Mouse (Mus musculus) bone marrow, adult 2 months (tissue): ENCODE results near the gene Iglon5. TPM values are rescaled to one million over a fixed set of nuclear protein-coding genes. Genes with fewer than 3 reads are reported as not detected.

ENCODE experiments used
- H3K27ac ChIP-seq: fragments of 200-500 bp; 2 replicates; pipeline ENCODE4 v1.5.1; 2012; ENCODE audit warnings: low read depth, mild to moderate bottlenecking, control low read depth, inconsistent platforms, low read length; ENCODE audit not compliant: control insufficient read depth, poor library complexity, insufficient read depth
- H3K4me1 ChIP-seq: fragments of 200-500 bp; 2 replicates; pipeline ENCODE4 v1.6.1; 2011; ENCODE audit warnings: low read length; ENCODE audit not compliant: control insufficient read depth, insufficient read depth
- H3K4me3 ChIP-seq: fragments of 200-500 bp; replicated peaks from 2 replicates; pipeline ENCODE3; 2011; ENCODE audit warnings: mild to moderate bottlenecking, low read depth, low read length, control low read depth; ENCODE audit not compliant: control insufficient read depth
- CTCF ChIP-seq: fragments of 200-500 bp; IDR thresholded peaks from 2 replicates; pipeline ENCODE4 v1.5.1; 2011; ENCODE audit warnings: low read length, control low read depth; ENCODE audit not compliant: control insufficient read depth, insufficient read depth
- POLR2A ChIP-seq: fragments of 200-500 bp; IDR thresholded peaks from 2 replicates; pipeline ENCODE4 v1.6.1; 2011; ENCODE audit warnings: low read depth, mild to moderate bottlenecking, control low read depth, low read length, borderline replicate concordance; ENCODE audit not compliant: control insufficient read depth
- WGBS: fragments of 180-500 bp; shearing (Covaris S2); methylation state at CpG from one replicate; pipeline ENCODE4 v1.1.7; 2018; 5-methylcytosine and 5-hydroxymethylcytosine counted together
- polyA plus RNA-seq: library from polyadenylated mRNA; stranded (reverse); fragments of >200 nt; gene quantifications from 2 replicates; pipeline ENCODE4 v1.2.4, GENCODE M21; 2011; ENCODE audit warnings: low replicate concordance; ENCODE audit not compliant: missing spikeins, insufficient read depth, insufficient read length

The Iglon5 gene
- polyA plus RNA-seq, 1 experiment, result not detected

DNA sequence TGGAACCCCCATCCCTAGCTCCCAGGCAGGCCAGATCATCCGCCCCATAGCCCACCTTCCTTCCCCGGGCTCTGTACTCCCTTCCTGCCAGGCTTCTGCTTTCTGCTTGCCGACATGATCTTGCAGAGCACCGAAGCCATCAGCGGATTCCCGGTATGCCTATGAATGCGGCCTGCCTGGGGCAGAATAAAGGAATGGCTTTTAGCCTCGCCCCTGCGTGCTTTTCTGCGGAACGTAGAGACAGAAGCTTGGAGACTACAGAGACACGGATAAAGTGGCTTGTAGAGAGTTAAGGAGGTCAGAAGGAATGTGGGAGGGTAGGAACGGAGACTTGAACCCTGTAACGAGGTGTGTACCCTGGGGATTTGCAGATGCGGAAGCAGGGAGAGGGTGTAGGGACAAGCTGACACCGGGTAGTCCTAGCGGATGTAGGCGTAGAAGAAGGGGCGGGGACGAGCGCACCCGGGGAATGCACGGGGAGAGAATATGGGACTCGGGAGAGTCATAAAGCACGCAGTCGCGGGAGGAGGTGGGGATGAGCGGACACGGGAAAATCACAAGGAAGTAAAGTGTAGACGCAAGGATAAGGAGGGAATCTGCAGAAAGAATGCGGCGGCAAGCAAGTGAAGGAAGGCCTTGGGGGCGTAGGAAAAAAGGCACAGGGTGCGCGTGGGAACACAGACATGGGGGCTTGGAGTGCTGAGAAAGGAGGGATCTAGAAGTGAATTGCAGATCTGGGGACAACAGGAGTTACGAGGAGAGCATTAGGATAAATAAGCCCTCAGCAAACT, 46.6 kb downstream of the Iglon5 start:
- Histone ChIP-seq H3K4me1 (peaks cover 4% of the 10 kb centered on the region; the same call in 1 of the 2 replicates), H3K27ac (peak overlapping the region; percentile 75), H3K4me3 (peak overlapping the region; percentile 90)
- under 1% methylated on average over 36 of the region's 36 CpGs for WGBS
- TF ChIP-seq CTCF (no peak), POLR2A (peak; percentile 78)

DNA sequence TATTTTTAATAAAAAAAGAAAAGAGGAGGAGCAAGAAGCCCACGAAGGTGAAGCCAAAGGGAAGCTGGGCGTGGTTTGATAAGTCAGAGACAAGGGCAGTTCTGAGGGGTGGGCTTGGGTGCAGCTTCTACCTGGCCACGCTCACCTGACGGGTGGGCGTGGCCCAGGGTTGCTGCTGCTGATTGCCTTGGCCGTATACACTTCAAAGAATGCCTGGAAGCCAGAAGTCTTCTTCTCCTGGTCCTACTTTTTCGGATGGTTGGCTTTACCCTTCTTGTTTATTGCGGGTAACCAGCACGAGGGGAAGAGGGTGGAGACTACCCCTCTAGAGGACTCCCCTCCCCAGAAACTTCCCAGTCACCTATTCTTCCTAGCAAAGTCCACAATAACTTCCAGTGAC, 47.2 kb downstream of the Iglon5 start:
- peaks cover 4% of the 10 kb centered on the region; the same call in 1 of the 2 replicates for H3K4me1 ChIP-seq
- WGBS, result 5% methylated on average over 9 of the region's 9 CpGs
- H3K27ac ChIP-seq, result peak overlapping the region; percentile 75
- peak overlapping the region; percentile 90 for H3K4me3 ChIP-seq
- TF ChIP-seq CTCF (no peak), POLR2A (no peak)

DNA sequence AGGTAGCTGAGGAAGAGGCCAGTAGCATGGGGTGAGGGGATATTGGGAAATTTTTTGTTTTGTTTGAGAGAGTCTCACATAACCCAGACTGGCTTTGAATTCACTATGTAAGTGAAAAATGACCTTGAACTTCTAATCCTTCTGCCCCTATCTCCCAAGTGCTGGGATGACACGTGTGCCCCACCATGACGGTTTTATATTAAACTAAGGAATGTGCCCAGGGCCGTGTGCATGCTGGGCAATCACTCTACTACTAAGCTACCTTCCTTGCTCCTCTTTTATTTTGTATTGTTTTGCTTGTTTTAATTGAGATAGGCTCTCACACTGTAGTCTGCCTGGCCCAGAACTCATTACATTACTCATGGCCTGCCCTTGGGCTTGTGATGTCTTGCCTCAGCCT, 48.8 kb downstream of the Iglon5 start:
- Histone ChIP-seq H3K27ac (no peak overlapping the region), H3K4me1 (peaks cover 7% of the 10 kb centered on the region; the same call in 1 of the 2 replicates), H3K4me3 (no peak overlapping the region)
- 60% methylated on average over 3 of the region's 3 CpGs for WGBS
- no peak for TF ChIP-seq POLR2A
- no peak for TF ChIP-seq CTCF

DNA sequence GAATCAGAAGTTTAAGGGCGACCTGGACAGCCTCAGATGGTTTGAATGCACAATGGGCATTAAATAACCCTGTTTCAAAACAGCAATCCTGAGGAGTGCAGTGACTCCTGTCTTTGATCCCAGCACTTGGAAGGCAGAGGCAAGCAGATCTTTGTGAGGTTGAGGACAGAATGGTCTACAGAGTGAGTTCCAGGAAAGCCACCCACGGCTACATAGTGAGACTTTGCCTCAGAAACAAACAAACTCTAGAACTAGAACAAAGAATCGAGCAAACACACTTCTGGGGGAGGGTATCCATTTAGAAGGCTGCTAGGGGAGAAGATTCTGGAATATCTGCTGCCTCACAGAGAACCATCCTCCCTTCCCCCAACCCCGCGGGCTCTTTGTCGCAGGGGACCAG, 49.4 kb downstream of the Iglon5 start, which contains the start of gene Cldnd2:
Gene Cldnd2 (plus strand): TSS at position 301 of the 400 bp plus-strand sequence.
- 0 out of 2 replicates have a peak within 1 kb of the TSS, but pooled peaks have one; percentile 25 for H3K27ac ChIP-seq
- WGBS, result 69% methylated on average over 6 of the region's 6 CpGs
- H3K4me3 ChIP-seq, result no peak within 1 kb of the TSS
- TF ChIP-seq CTCF (no peak), POLR2A (no peak)
- peaks cover 7% of the 10 kb centered on the region; the same call in 1 of the 2 replicates for H3K4me1 ChIP-seq

DNA sequence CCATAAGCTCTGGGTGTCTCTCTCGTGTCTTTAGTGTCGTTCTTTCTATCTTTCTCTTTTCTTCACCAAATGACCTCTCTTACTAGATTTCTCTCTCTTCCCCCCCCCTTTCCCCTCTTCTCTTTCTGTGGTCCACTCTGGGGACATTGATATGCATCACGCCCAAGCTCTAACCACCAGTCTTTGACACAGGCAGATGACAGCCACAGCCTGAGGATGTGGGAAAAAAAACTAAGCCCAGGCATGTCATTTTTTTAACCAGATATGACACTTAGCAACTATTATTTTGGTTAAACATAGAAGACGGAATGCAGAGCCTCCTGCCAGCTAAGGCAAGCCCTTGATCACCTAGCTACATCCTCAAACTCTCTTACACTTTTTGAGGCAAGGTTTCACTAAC, 51.3 kb downstream of the Iglon5 start:
- H3K4me1 ChIP-seq, result peaks cover 7% of the 10 kb centered on the region; the same call in 1 of the 2 replicates
- 14% methylated on average over 4 of the region's 4 CpGs for WGBS
- TF ChIP-seq POLR2A (no peak), CTCF (no peak)
- H3K4me3 ChIP-seq, result peak overlapping the region; percentile 45
- H3K27ac ChIP-seq, result no peak overlapping the region

DNA sequence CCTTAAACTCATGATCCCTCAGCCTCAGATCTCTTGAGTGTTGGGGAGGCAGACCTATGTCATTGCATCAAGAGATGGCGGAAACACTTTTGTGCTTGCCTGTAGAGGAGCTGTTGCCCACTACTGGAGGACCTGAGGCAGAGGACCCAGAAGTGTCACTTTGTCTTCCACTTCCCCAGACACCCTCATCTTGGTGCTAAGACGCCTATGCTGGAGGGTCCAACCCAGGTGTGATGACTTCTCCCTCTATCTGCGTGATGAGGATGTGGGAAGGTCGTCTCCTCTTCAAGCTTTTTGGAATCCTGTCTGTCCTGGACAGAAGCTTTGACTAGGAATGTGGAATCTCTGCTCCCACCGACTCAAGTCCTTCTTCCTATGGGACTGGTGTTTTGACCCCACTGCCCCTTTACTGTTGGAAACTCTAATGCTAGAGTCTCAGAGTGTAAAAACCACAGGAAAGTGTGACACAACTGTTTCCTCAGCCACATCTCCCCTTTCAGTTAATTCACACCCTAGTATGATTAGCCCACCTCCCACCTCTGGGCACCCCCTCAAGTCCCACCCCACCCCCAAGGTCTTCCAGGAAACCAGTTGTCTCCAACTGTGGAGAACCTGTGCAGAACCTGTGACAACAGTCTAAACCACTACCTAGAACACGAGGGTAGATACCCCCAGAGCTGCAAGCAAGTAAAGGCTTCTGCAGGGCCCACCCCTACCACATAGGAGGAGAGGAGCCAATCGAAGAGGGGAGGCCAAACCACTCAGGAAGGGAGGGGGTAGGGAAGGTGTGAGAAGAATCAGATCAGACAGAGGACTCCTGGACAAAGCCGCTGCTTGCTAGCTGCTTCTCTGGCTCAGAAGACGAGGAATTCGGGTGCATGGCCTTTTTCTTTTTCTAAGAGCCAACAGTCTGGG, 53.3 kb downstream of the Iglon5 start, which contains the start of gene Nkg7:
Gene Nkg7 (plus strand): TSS at position 733 of the 915 bp plus-strand sequence.
- peak within 1 kb of the TSS; percentile 40 for H3K4me3 ChIP-seq
- TF ChIP-seq POLR2A (no peak), CTCF (0 out of 2 replicates have a peak, but pooled peaks have one; percentile 5)
- WGBS, result 16% methylated on average over 10 of the region's 10 CpGs

DNA sequence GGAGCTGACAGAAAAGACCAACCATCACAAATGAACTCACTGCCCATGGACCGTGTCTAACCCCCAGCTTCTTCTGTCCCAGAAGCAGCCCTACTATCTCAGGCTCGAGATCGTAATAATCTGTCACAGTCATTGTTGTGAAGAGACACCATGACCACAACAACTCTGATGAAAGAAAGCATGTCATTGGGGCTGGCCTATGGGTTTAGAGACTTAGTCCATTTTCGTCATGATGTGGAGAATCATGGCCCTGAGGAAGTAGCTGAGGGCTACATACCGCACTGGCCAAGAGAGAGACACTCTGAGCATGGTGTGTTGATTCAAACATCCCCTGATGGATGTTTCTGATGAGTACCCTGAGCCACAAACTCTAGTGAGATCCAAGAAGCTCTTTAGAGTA, 55.2 kb downstream of the Iglon5 start:
- Histone ChIP-seq H3K4me3 (no peak overlapping the region), H3K27ac (no peak overlapping the region), H3K4me1 (peaks cover 5% of the 10 kb centered on the region; the same call in 1 of the 2 replicates)
- 74% methylated on average over 5 of the region's 5 CpGs for WGBS
- TF ChIP-seq POLR2A (no peak), CTCF (no peak)

More for the DNA sequence above, 53.3 kb downstream of the Iglon5 start, which contains the start of gene Nkg7:
- peaks cover 5% of the 10 kb centered on the region; the same call in 1 of the 2 replicates for H3K4me1 ChIP-seq
- H3K27ac ChIP-seq, result peak within 1 kb of the TSS; percentile 52

DNA sequence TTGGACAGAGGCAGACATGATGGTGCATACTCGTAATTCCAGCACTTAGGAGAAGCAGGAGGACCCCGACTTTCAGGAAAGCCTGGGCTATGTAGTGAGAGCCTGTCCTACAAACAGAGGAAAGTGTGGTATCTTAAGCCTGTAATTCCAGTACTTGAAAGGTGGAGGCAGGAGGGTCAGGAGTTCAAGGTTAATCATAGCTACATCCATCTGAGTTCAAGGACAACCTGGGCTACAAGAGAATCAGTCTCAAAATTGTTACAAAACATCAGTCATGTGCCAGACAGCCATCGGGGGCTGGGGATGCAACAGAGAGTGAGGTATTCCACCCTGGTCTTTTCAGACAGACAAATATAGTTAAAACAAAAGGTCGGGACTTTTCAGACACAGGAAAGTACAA, 57.0 kb downstream of the Iglon5 start:
- peaks cover 3% of the 10 kb centered on the region; the same call in 1 of the 2 replicates for H3K4me1 ChIP-seq
- TF ChIP-seq CTCF (no peak), POLR2A (no peak)
- WGBS, result 68% methylated on average over 4 of the region's 4 CpGs
- no peak overlapping the region for H3K27ac ChIP-seq
- no peak overlapping the region for H3K4me3 ChIP-seq
